Mouse (Mus musculus): ENCODE results near the gene Ppfia1. TPM values are rescaled to one million over a fixed set of nuclear protein-coding genes. Genes with fewer than 3 reads are reported as not detected.
A peak's percentile ranks its signal among the peaks of the same experiment; 100 is the strongest.

Ppfia1 gene
- total RNA-seq, 2 experiments from 2014 or later, result 28.3 to 33.4 TPM

GRCm38 (mm10) chr7:144469908-144470544 lies 83.5 kb downstream of the Ppfia1 start:
- H3K27ac ChIP-seq, result peak overlapping the region; percentile 94
- peak overlapping the region; percentile 97 for H3K4me3 ChIP-seq
- TF ChIP-seq CTCF (IDR thresholded peaks at IDR 0.05), result no peak
- peak; percentile 35 for DNase-seq
- intact Hi-C loops (cut with DNase I), result loop anchor here (2.0 kb wide), 1 partner anchor 111 kb away; no protein-coding TSS in a partner anchor

- peak overlapping the region; percentile 97 for H3K4me3 ChIP-seq
- peak overlapping the region; percentile 94 for H3K27ac ChIP-seq
- intact Hi-C loops (cut with DNase I), result no loop called here
- DNase-seq, result peak; percentile 42
- peak; percentile 23; the same call in 1 of the 2 replicates for TF ChIP-seq CTCF (IDR thresholded peaks at IDR 0.05)
Observed at GRCm38 (mm10) chr7:144469181-144469641, 84.3 kb downstream of the Ppfia1 start.

GRCm38 (mm10) chr7:144468741-144469140 lies 84.8 kb downstream of the Ppfia1 start:
- no peak for DNase-seq
- no peak for TF ChIP-seq CTCF (IDR thresholded peaks at IDR 0.05)
- intact Hi-C loops (cut with DNase I), result no loop called here
- Histone ChIP-seq H3K4me3 (no peak overlapping the region), H3K27ac (peak overlapping the region; percentile 94; the same call in 1 of the 2 replicates)

DNA sequence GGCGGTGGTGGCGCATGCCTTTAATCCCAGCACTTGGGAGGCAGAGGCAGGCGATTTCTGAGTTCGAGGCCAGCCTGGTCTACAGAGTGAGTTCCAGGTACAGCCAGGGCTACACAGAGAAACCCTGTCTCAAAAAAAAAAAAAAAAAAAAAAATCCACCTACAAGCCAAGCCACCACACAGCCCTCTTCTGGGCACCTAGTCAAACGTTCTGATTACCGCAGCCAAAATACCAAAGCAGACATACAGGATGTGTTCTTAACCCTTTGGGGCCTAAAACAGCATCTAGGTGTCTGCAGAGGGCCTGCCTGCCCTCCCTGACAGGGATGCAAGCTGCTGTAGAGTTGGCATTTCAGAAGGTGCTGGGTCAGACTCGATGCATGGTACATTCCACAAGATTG lies 91.0 kb downstream of the Ppfia1 start:
- DNase-seq, result no peak
- no peak for TF ChIP-seq CTCF (IDR thresholded peaks at IDR 0.05)
- intact Hi-C loops (cut with DNase I), result loop anchor here (5.0 kb wide), 1 partner anchor 115 kb away; no protein-coding TSS in a partner anchor
- Histone ChIP-seq H3K4me3 (no peak overlapping the region), H3K27ac (no peak overlapping the region)

DNA sequence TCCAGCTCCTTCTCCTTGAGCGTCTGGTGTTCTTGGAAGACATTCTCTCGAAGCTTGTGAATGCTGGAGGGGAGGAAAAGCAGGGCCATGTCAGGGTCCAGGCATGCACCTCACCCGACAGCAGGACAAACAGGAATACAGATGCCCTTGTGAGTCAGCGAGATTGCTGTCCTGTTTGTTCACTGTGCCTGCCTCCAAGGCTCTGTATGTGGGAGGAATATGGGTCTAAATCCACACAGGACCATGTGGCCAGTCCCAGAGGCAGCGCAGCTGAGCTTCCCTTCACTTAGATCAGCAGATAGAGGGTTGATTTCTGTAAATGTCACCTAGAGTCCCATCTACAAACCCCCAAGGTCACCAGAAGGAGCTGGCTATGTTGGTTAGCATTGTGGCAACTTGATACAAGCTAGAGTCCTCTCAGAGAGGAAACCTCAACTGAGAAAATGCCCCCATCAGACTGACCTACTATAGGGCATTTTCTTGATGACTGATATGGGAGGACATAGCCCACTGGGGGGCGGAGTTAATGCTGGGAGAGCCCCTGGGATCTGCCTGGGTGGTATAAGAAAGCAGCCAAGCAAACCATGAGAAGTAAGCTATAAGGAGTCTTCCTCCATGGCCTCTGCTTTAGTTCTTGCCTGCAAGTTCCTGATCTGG lies 92.2 kb downstream of the Ppfia1 start:
- DNase-seq, result no peak
- TF ChIP-seq CTCF (IDR thresholded peaks at IDR 0.05), result no peak
- H3K4me3 ChIP-seq, result no peak overlapping the region
- H3K27ac ChIP-seq, result no peak overlapping the region
- intact Hi-C loops (cut with DNase I), result loop anchor here (5.0 kb wide), 1 partner anchor 116 kb away; no protein-coding TSS in a partner anchor

DNA sequence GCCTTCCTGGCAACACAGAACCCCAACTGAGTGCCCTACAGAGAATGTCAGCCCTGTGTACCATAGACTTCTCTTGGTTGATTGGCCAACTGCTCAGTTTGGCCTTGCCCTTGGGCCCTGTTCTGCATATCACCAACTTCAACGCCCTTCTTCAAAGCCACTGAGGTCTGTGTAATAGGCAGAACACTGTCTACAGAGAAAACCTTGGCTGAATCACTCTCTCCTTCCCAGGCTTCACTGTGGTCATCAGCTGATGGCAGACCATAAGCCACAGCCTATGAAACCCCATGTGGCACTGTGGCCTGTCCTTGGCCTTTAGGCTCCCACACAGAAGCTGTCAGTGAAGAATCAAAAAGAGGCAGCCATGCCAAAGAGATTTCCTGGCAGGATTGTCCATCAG lies 94.6 kb downstream of the Ppfia1 start:
- Histone ChIP-seq H3K27ac (no peak overlapping the region), H3K4me3 (no peak overlapping the region)
- intact Hi-C loops (cut with DNase I), result no loop called here
- DNase-seq, result no peak
- TF ChIP-seq CTCF (IDR thresholded peaks at IDR 0.05), result no peak

DNA sequence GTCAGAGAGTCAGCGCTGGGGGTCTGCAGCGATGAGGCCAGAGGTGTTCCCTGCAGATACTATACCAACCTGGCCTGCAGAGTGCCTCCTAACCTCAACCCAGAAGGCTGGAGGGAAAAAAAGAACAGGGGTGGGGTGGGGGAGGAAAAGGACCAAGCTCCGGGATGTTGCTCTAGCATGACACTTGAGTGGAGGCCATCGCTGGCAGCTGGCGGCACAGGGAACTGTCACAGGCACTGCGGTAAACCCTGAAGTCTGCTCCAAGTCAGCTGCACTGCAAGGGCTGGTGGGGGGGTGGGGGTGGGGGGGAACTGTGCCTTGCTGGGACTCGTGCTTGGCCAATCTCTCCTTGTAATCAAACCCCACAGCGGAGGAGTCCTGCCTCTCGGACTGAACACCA lies 102.9 kb downstream of the Ppfia1 start:
- DNase-seq, result peak; percentile 71
- no peak for TF ChIP-seq CTCF (IDR thresholded peaks at IDR 0.05)
- H3K27ac ChIP-seq, result no peak overlapping the region
- intact Hi-C loops (cut with DNase I), result no loop called here
- H3K4me3 ChIP-seq, result no peak overlapping the region

- DNase-seq, result peak; percentile 84
- Histone ChIP-seq H3K27ac (no peak overlapping the region), H3K4me3 (no peak overlapping the region)
- intact Hi-C loops (cut with DNase I), result no loop called here
- TF ChIP-seq CTCF (IDR thresholded peaks at IDR 0.05), result no peak
Observed at GRCm38 (mm10) chr7:144449637-144450570, 103.6 kb downstream of the Ppfia1 start.

GRCm38 (mm10) chr7:144448186-144448585 lies 105.3 kb downstream of the Ppfia1 start:
- Histone ChIP-seq H3K4me3 (no peak overlapping the region), H3K27ac (no peak overlapping the region)
- intact Hi-C loops (cut with DNase I), result no loop called here
- DNase-seq, result no peak
- TF ChIP-seq CTCF (IDR thresholded peaks at IDR 0.05), result no peak

DNA sequence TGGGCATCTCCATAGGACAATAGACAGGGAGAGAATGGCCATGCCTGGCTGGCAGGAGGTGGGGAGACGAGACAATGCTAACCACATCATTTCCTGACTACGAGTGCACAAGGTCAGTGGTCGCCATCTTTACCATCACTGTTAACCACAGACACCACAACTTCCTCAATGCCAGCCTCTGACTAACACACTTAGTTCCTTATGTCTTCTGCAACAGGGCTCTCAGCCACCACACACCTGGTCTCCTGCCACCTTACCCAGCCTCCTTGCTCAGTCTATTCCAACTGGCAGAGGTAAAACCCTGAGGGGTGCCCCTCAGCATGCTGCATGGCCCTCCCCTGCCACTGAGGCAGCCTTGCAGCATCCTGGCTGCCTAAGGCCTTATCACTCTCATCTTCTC lies 106.4 kb downstream of the Ppfia1 start:
- no peak overlapping the region for H3K4me3 ChIP-seq
- no peak for TF ChIP-seq CTCF (IDR thresholded peaks at IDR 0.05)
- H3K27ac ChIP-seq, result no peak overlapping the region
- no peak for DNase-seq
- intact Hi-C loops (cut with DNase I), result no loop called here

DNA sequence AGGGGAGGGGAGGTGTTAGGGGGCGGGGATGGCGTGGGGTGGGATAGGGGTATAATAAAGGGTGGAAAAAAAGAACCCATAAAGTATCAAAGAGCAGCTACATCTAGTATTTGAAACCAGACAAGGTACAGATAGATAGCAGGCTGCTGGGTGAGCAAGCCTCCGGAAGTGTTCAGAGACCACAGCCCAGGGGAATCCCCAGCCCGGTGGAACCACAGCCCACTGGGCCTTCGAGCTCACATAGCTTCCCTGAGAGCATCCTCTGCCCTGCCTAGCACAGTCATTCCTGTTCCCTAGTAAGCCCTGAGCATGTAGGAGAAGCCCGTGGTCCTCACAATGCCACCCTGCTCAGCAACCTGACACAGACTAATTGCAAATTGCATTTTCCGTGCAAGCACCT lies 108.7 kb downstream of the Ppfia1 start:
- no peak for DNase-seq
- intact Hi-C loops (cut with DNase I), result no loop called here
- no peak for TF ChIP-seq CTCF (IDR thresholded peaks at IDR 0.05)
- Histone ChIP-seq H3K4me3 (no peak overlapping the region), H3K27ac (no peak overlapping the region)

DNA sequence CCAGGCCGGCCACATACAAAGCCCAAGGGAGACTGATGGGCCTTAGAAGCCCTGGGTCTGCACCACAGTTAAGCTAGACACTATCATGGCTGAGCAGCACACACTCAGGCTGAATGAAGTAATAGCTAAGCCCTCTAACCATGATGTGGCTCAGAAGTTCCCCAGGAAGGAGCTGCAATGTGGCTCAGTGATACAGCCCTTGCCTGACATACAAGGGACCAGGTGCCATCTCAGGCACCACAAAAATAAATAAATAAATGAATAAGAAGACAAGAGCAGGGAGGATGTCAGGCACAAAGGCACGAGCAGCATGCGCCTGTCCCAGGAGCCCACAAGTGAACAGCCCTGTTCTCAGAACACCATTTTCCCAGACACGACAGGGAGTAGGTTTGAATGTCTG lies 111.6 kb downstream of the Ppfia1 start:
- no peak for DNase-seq
- Histone ChIP-seq H3K4me3 (no peak overlapping the region), H3K27ac (no peak overlapping the region)
- no peak for TF ChIP-seq CTCF (IDR thresholded peaks at IDR 0.05)
- intact Hi-C loops (cut with DNase I), result no loop called here

Measured in gastrocnemius, adult 2 months (tissue).